Mouse (Mus musculus) embryonic facial prominence, embryonic 14.5 days (tissue): ENCODE data around the gene Tnnt3. TPM values are rescaled to one million over a fixed set of nuclear protein-coding genes. Genes with fewer than 3 reads are reported as not detected.

Source experiments
- ATAC-seq: fragments of 200-750 bp; cut with Nextera tagmentation; 2 replicates; pipeline ENCODE4 v1.8.0; 2017; ENCODE audit warnings: low read depth, moderate number of reproducible peaks, moderate TSS enrichment
- DNase-seq: peaks from one replicate; pipeline ENCODE4 v3.0.0-alpha.2; 2015; ENCODE audit warnings: low spot score
- H3K27ac ChIP-seq: fragments of 300-500 bp; sonication (generic); replicated peaks from 2 replicates; pipeline ENCODE4 v1.5.1; 2014; ENCODE audit warnings: low read depth, mild to moderate bottlenecking, low read length, moderate library complexity
- H3K27me3 ChIP-seq: fragments of 300-500 bp; sonication (generic); replicated peaks from 2 replicates; pipeline ENCODE4 v1.6.1; 2014; ENCODE audit warnings: low read length; ENCODE audit not compliant: control insufficient read depth, insufficient read depth
- H3K36me3 ChIP-seq: fragments of 300-500 bp; sonication (generic); 2 replicates; pipeline ENCODE4 v1.6.1; 2014; ENCODE audit warnings: low read length, mixed read lengths; ENCODE audit not compliant: control insufficient read depth, insufficient read depth
- H3K4me1 ChIP-seq: fragments of 300-500 bp; sonication (generic); 2 replicates; pipeline ENCODE4 v1.6.1; 2014; ENCODE audit warnings: antibody characterized with exemption, low read length; ENCODE audit not compliant: control insufficient read depth, insufficient read depth
- H3K4me2 ChIP-seq: fragments of 300-500 bp; sonication (generic); 2 replicates; pipeline ENCODE4 v1.6.1; 2014; ENCODE audit warnings: low read depth, mild to moderate bottlenecking, low read length, moderate library complexity, mixed read lengths
- H3K4me3 ChIP-seq: fragments of 300-500 bp; sonication (generic); 2 replicates; pipeline ENCODE4 v1.5.1; 2014; ENCODE audit warnings: low read depth, mild to moderate bottlenecking, low read length
- H3K9ac ChIP-seq: fragments of 300-500 bp; sonication (generic); 2 replicates; pipeline ENCODE4 v1.6.1; 2014; ENCODE audit warnings: low read depth, mild to moderate bottlenecking, low read length, moderate library complexity, mixed read lengths
- H3K9me3 ChIP-seq: fragments of 300-500 bp; sonication (generic); 2 replicates; pipeline ENCODE4 v1.6.1; 2016; ENCODE audit warnings: low read length; ENCODE audit not compliant: control insufficient read depth
- WGBS: fragments of 180-500 bp; shearing (Covaris S2); extraction: QIAGEN DNeasy Blood & Tissue Kit; methylation state at CpG from one replicate; pipeline ENCODE4 v1.1.7; 2014; 5-methylcytosine and 5-hydroxymethylcytosine counted together
- polyA plus RNA-seq: library from polyadenylated mRNA; unstranded; fragments of >200 nt; fragmentation: Nextera tagmentation; extraction: Ambion mirVana; gene quantifications from 2 replicates; pipeline ENCODE4 v1.2.1, GENCODE M21; 2014

Gene Tnnt3
- polyA plus RNA-seq, 1 experiment from 2014 or later = 643 TPM

DNA sequence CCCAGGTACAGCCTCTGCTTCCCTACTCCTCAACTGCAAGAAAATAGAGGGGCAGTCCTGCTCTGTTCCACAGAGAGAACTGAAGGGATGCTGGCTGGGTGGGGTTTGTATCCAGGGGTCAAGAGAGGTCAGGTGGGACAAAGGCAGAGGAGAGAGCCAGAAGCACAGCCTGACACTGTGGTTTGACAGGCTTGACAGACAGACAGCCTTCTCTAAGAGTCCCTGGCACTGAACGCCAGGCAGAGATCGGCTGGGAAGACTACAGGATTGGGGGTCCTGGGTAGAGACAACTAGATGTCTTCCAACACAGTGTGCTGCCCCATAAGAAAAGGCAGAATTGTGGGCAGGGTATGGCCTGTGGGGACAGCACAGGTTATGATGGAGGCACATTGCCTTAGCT is 20.1 kb upstream of the Tnnt3 start:
- Histone ChIP-seq H3K4me1 (peaks cover 32% of the 10 kb centered on the region), H3K27ac (no peak overlapping the region; the same call in none of the 2 replicates), H3K9me3 (no peaks in the 10 kb centered on the region), H3K27me3 (no peaks in the 10 kb centered on the region), H3K36me3 (no peaks in the 10 kb centered on the region), H3K4me2 (no peak overlapping the region), H3K4me3 (no peak overlapping the region), H3K9ac (no peak overlapping the region)
- ATAC-seq = no peak
- DNase-seq = no peak
- WGBS = 85% methylated on average over 2 of the region's 2 CpGs

DNA sequence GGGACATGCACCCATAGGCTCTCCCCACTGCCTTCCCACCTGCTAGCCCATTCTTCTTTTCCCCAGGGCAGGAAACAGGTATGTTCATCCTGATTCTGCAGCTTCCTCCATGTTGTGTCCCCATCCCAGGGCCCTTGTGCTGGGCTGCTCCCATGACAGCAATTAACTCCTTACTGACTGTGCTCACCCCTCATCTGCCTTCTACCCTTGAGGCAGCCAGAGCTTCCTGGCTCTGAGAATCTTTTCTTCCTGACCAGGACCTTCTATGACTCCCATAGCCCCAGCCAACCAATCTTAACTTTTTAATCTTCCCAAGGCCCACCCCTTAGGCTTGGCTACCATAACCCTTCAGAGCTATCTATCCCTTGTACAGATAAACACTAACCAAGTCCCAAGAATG is 19.3 kb upstream of the Tnnt3 start:
- H3K9ac ChIP-seq = no peak overlapping the region
- no peaks in the 10 kb centered on the region for H3K27me3 ChIP-seq
- DNase-seq (no peak), ATAC-seq (no peak)
- no peak overlapping the region for H3K4me3 ChIP-seq
- no peaks in the 10 kb centered on the region for H3K9me3 ChIP-seq
- peaks cover 35% of the 10 kb centered on the region for H3K4me1 ChIP-seq
- no peaks in the 10 kb centered on the region for H3K36me3 ChIP-seq
- H3K27ac ChIP-seq = no peak overlapping the region
- no peak overlapping the region for H3K4me2 ChIP-seq

- no peak overlapping the region for H3K4me2 ChIP-seq
Measured at GRCm38 (mm10) chr7:142479886-142480285, 18.8 kb upstream of the Tnnt3 start.

GRCm38 (mm10) chr7:142480661-142481060 is 18.0 kb upstream of the Tnnt3 start:
- DNase-seq (no peak), ATAC-seq (no peak)
- H3K27ac ChIP-seq = peak overlapping the region; percentile 98
- H3K4me3 ChIP-seq = no peak overlapping the region
- no peaks in the 10 kb centered on the region for H3K9me3 ChIP-seq
- H3K36me3 ChIP-seq = no peaks in the 10 kb centered on the region
- WGBS = 84% methylated on average over 3 of the region's 3 CpGs
- H3K4me1 ChIP-seq = peaks cover 35% of the 10 kb centered on the region
- H3K27me3 ChIP-seq = no peaks in the 10 kb centered on the region
- peak overlapping the region; percentile 64; the same call in 1 of the 2 replicates for H3K9ac ChIP-seq
- H3K4me2 ChIP-seq = peak overlapping the region; percentile 51; the same call in 1 of the 2 replicates

More at GRCm38 (mm10) chr7:142479886-142480285, 18.8 kb upstream of the Tnnt3 start:
- no peak for ATAC-seq
- Histone ChIP-seq H3K4me3 (no peak overlapping the region), H3K9ac (no peak overlapping the region), H3K4me1 (peaks cover 35% of the 10 kb centered on the region), H3K9me3 (no peaks in the 10 kb centered on the region), H3K36me3 (no peaks in the 10 kb centered on the region), H3K27ac (peak overlapping the region; percentile 98; the same call in 1 of the 2 replicates), H3K27me3 (no peaks in the 10 kb centered on the region)
- DNase-seq = no peak
- WGBS = 93% methylated on average over 3 of the region's 3 CpGs

- Histone ChIP-seq H3K27ac (peak overlapping the region; percentile 98), H3K4me1 (peaks cover 40% of the 10 kb centered on the region), H3K4me2 (peak overlapping the region; percentile 51), H3K9ac (peak overlapping the region; percentile 64), H3K27me3 (no peaks in the 10 kb centered on the region), H3K36me3 (no peaks in the 10 kb centered on the region), H3K4me3 (peak overlapping the region; percentile 23; the same call in 1 of the 2 replicates), H3K9me3 (no peaks in the 10 kb centered on the region)
- 14% methylated on average over 5 of the region's 5 CpGs for WGBS
- no peak for ATAC-seq
- no peak for DNase-seq
Measured at GRCm38 (mm10) chr7:142481186-142481567, 17.5 kb upstream of the Tnnt3 start.

DNA sequence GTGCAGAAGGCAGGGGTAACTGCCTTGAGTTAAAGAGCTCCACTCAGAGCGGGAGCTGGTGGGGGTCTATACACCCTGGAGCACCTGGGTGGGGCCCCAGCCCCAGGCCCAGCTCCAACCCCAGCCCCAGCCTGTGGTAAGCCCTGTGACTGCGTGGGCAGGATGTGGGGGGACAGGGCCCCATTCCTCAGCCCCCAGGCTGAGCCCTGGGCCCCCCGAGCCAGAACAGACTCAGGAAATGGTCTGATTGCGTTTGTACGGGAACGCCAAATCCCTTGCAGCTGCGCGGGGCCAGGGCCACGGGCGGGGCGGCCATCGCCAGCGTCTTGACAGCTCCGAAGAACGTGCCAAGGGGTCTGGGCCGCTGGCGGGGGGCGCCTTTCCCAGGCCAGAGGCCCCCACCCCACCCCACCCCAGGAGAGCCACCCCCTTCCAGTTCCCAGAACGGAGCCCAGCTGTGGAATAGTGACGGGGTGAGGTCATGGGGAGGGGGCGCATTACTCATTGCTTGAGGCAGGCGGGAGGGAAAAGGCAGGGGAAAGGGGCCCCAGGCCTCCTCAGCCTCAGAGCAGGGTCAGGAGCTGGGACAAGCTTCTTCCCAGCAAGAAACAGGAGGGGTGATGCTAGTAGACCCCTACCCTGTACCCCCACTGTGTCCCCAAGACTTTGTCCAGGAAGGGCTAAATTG is 16.9 kb upstream of the Tnnt3 start:
- DNase-seq (peak; percentile 96), ATAC-seq (peak; percentile 80)
- Histone ChIP-seq H3K27me3 (no peaks in the 10 kb centered on the region), H3K4me1 (peaks cover 44% of the 10 kb centered on the region), H3K4me3 (peak overlapping the region; percentile 23), H3K9me3 (no peaks in the 10 kb centered on the region), H3K27ac (peak overlapping the region; percentile 98), H3K36me3 (no peaks in the 10 kb centered on the region), H3K9ac (peak overlapping the region; percentile 64), H3K4me2 (peak overlapping the region; percentile 51)
- WGBS = 2% methylated on average over 9 of the region's 22 CpGs

DNA sequence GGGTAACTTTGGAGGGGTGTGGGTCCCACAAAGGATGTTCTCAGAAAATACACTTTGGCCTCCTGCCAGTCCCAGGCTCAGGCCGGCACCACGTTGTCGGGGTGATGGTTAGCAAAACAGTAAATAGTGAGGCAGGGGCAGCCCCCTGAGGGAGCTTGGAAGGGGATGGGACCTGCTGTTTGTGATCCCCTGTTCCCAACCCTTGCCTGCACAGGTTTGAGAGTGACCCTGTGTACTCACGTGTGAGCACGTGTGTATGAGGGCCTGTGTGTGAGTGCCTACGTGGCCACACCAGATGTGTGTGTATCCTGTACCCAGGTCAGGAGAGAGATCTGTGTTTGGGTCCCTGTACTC is 16.4 kb upstream of the Tnnt3 start:
- peak; percentile 75 for DNase-seq
- peak overlapping the region; percentile 64 for H3K9ac ChIP-seq
- WGBS = 8% methylated on average over 6 of the region's 6 CpGs
- H3K4me2 ChIP-seq = peak overlapping the region; percentile 51
- no peaks in the 10 kb centered on the region for H3K27me3 ChIP-seq
- peak; percentile 31 for ATAC-seq
- H3K4me1 ChIP-seq = peaks cover 48% of the 10 kb centered on the region
- H3K27ac ChIP-seq = peak overlapping the region; percentile 98
- no peaks in the 10 kb centered on the region for H3K9me3 ChIP-seq
- 0 out of 2 replicates have a peak overlapping the region, but pooled peaks have one; percentile 23 for H3K4me3 ChIP-seq
- no peaks in the 10 kb centered on the region for H3K36me3 ChIP-seq

DNA sequence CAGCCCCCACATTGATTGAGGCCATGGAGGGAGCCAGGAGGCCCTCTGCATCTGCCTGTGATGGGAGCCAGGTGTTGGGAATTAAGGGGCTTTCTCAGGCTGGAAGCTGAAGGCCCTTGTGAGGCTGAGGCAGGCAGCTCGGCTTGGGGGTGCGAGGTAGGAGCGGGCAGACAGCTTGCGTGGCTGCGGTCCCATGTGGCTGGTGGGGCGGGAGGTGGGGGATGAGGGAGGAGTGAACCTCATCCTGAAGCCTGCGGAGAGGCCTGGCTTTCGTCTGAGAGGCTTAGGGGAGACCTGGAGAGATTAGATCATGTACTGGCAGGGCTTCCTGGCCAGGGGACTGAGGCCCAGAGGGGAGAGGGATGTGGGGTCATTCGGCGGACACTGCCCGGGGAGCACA is 15.5 kb upstream of the Tnnt3 start:
- peak; percentile 94 for DNase-seq
- WGBS = 23% methylated on average over 11 of the region's 11 CpGs
- Histone ChIP-seq H3K27me3 (no peaks in the 10 kb centered on the region), H3K4me1 (peaks cover 56% of the 10 kb centered on the region), H3K36me3 (no peaks in the 10 kb centered on the region), H3K4me2 (no peak overlapping the region), H3K9ac (peak overlapping the region; percentile 26), H3K9me3 (no peaks in the 10 kb centered on the region), H3K27ac (peak overlapping the region; percentile 98), H3K4me3 (no peak overlapping the region)
- peak; percentile 24; the same call in 1 of the 2 replicates for ATAC-seq

DNA sequence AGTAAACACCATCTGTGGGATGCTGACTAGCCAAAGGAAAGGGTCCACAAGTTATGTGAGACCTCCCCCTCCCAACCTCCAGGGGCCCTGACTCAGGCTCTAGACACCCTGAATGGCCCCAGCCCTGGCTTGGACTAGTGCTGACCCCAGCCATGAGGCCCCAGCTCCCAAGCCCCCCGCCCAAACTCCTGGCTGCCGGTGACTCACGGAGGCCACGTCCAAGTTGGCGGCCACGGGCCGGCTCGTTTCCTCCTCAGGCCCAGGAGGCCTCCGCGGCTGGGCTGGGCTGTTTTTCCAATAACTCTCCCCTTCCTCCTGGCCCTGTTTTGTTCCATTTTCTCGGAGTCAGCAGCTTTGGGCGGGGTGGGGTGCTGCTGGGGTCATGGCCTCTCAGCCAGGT is 13.9 kb upstream of the Tnnt3 start:
- Histone ChIP-seq H3K36me3 (peaks cover 7% of the 10 kb centered on the region; the same call in 1 of the 2 replicates), H3K27ac (peak overlapping the region; percentile 98), H3K4me1 (peaks cover 61% of the 10 kb centered on the region), H3K9ac (no peak overlapping the region), H3K4me3 (no peak overlapping the region), H3K4me2 (no peak overlapping the region), H3K9me3 (no peaks in the 10 kb centered on the region), H3K27me3 (no peaks in the 10 kb centered on the region)
- WGBS = 62% methylated on average over 12 of the region's 12 CpGs
- ATAC-seq (no peak), DNase-seq (peak; percentile 38)
